Mouse (Mus musculus) bone marrow macrophage, adult 2 months (primary cell): ENCODE data around the gene Dus1l.

Experiments used
- CTCF ChIP-seq: IDR thresholded peaks from 2 replicates; pipeline ENCODE4 v1.5.1; 2012; ENCODE audit warnings: low read depth, mild to moderate bottlenecking, low read length, moderate library complexity
- POLR2A ChIP-seq: IDR thresholded peaks from 2 replicates; pipeline ENCODE4 v1.6.1; 2012; ENCODE audit warnings: mild to moderate bottlenecking, low read depth, low read length, borderline replicate concordance

DNA sequence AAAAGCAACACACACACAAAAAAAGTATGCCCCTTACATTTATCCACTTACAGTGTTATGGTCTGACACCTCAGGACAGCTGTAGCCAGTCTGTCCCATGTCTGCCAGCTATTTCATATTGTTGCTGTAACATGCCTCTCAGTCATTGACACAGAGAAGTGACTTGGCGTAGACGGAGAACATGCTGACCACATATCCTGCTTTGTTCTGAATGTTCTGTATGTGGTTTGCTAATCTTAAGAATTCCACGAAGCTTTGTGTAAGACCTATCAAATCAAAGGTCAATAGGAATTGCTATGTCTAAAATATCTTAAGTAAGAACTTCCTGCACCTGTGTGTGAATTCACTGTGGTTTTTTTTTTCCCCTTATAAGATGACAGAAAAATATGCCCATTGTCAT lies 2.0 kb upstream of the Dus1l start:
- TF ChIP-seq CTCF, result no peak
- TF ChIP-seq POLR2A, result no peak
